Mouse (Mus musculus): ENCODE results near the gene Olfr56. TPM values are rescaled to one million over a fixed set of nuclear protein-coding genes. Genes with fewer than 3 reads are reported as not detected.
"Not testable (repeated sequence)": the region's sequence is repeated elsewhere in the genome, so short reads cannot be mapped to it uniquely, and the experiment has no call there.

The Olfr56 gene
- polyA plus RNA-seq, 1 experiment from 2014 or later, result not detected

GRCm38 (mm10) chr11:49063713-49064469 is 85.2 kb downstream of the Olfr56 start, which contains the start of gene Tgtp2:
Gene Tgtp2 (minus strand): TSS chr11:49064206.
- H3K9me3 ChIP-seq (replicated peaks); H3K36me3 ChIP-seq; ATAC-seq; H3K4me3 ChIP-seq; H3K27me3 ChIP-seq (replicated peaks); H3K27ac ChIP-seq; H3K4me2 ChIP-seq; H3K9ac ChIP-seq; H3K4me1 ChIP-seq: not testable (repeated sequence)
- 56% methylated on average over 5 of the region's 5 CpGs for WGBS (ENCODE audit: insufficient replicate concordance)

DNA sequence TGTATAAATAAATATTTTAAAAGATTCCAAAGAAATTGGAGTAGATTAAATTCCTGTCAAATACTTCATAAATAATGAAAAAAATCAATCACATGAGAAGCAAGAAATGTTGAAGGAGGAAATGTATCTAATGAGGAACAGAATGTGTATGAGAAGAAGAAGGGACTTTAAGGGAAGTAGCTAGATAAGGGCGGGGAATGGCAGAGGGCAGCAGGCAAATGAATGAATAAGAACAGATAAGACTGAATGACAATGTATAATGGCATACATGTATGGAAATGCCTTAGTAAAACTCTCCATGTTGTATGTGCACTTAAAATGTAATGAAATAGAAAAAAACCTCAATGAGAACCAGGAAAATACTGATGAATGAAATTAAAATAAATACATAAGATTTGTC is 89.7 kb downstream of the Olfr56 start:
- no peak overlapping the region for H3K27ac ChIP-seq
- no peak overlapping the region for H3K4me3 ChIP-seq
- H3K9ac ChIP-seq, result no peak overlapping the region
- H3K9me3 ChIP-seq (replicated peaks), result no peaks in the 10 kb centered on the region
- no peaks in the 10 kb centered on the region for H3K27me3 ChIP-seq (replicated peaks)
- no peaks in the 10 kb centered on the region for H3K36me3 ChIP-seq
- no peak for ATAC-seq
- no peak overlapping the region for H3K4me2 ChIP-seq
- H3K4me1 ChIP-seq, result 0 out of 2 replicates have a peak, but pooled peaks cover 2% of the 10 kb centered on the region
- 37% methylated on average over 1 of the region's 1 CpGs for WGBS (ENCODE audit: insufficient replicate concordance)

DNA sequence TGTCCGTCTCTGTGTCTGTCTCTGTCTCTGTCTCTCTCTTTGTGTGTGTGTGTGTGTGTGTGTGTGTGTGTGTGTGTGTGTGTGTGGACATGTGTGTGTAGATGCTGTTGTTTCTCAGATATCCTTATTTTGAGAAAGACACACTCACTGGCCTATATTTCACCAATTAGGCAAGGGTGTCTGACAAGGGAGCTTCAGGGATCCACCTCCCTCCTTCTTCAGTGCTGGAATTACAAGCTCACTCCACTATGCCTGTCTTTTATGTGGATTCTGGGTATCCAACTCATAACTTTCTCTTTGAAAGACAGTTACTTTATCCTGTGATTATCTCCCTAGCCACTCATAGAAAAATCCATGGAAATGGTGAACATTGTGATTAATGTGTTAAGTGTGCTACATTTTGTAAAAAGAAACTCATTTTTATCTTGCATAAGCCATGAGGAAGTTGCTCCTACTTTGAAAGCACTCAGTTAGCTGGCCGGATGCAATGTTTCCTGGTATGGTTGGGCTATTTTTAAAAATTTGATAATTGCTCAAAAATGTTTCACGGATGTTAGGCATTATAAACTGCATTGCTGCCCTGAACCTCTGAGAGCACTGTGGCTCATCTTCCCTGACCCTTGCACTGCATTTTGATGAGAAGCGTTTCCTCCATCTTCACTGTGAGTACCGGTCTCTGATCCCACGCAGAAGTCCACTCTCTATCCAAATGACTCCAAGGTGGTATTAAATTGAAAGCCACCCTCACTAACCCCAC is 97.5 kb downstream of the Olfr56 start, which contains the start of gene Ifi47:
Ifi47 (plus strand) TSS at position 587 of the 757 bp plus-strand sequence.
- peaks cover 21% of the 10 kb centered on the region for H3K4me1 ChIP-seq
- WGBS (ENCODE audit: insufficient replicate concordance), result 27% methylated on average over 6 of the region's 6 CpGs
- peak within 1 kb of the TSS; percentile 63 for H3K27ac ChIP-seq
- not testable (repeated sequence) for H3K4me3 ChIP-seq; H3K9me3 ChIP-seq (replicated peaks); H3K27me3 ChIP-seq (replicated peaks); H3K9ac ChIP-seq; H3K36me3 ChIP-seq
- peak within 1 kb of the TSS; percentile 20; the same call in 1 of the 2 replicates for H3K4me2 ChIP-seq
- 0 out of 2 replicates have a peak, but pooled peaks have one; percentile 37 for ATAC-seq

DNA sequence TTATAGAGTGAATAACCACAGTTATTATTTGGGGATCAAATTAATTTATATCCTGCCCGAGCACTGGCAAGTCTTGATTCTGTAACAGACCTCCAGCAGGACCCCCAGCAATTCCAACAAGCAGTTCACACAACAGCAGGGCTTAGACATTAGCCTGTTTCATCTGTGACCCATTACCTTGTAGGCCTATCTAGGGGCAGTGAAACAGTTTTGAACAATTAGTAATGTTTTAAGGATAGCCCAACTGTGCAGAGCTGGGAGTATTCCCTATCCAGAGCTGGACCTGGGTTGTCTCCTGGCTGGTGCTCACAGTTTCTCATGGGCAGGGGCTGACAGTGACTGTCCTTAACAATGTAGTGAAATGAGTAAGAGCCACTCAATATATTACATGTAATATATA is 98.3 kb downstream of the Olfr56 start:
- Histone ChIP-seq H3K9me3 (replicated peaks) (no peaks in the 10 kb centered on the region), H3K4me1 (peaks cover 30% of the 10 kb centered on the region), H3K4me2 (no peak overlapping the region), H3K36me3 (no peaks in the 10 kb centered on the region), H3K4me3 (no peak overlapping the region), H3K9ac (no peak overlapping the region), H3K27ac (peak overlapping the region; percentile 63; the same call in 1 of the 2 replicates), H3K27me3 (replicated peaks) (no peaks in the 10 kb centered on the region)
- ATAC-seq, result no peak
- WGBS (ENCODE audit: insufficient replicate concordance), result 48% methylated on average over 1 of the region's 1 CpGs

DNA sequence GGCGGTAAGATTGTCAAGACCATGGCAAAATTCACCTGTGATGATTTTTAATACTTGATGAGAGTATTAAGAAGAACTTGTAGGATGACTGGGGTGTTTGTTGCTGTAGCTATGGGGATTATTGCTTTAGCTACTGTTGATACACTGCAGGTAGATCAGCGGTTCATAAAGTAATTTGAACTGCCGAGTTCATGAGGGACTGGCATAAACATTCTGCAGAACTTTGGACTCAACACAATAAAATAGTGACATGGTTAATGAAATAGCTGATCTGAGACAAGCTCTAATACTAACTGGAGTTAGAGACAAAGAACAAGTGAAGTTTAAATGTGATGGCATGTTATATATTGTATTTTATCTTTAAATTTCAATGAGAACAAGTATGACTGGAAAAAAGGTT is 100.0 kb downstream of the Olfr56 start:
- WGBS (ENCODE audit: insufficient replicate concordance), result 78% methylated on average over 3 of the region's 3 CpGs
- ATAC-seq, result no peak
- Histone ChIP-seq H3K4me2 (no peak overlapping the region), H3K9me3 (replicated peaks) (no peaks in the 10 kb centered on the region), H3K4me3 (no peak overlapping the region), H3K36me3 (no peaks in the 10 kb centered on the region), H3K9ac (no peak overlapping the region), H3K27me3 (replicated peaks) (no peaks in the 10 kb centered on the region), H3K27ac (no peak overlapping the region), H3K4me1 (peaks cover 44% of the 10 kb centered on the region)

GRCm38 (mm10) chr11:49080636-49081035 is 101.9 kb downstream of the Olfr56 start:
- WGBS (ENCODE audit: insufficient replicate concordance), result 41% methylated on average over 1 of the region's 1 CpGs
- no peaks in the 10 kb centered on the region for H3K36me3 ChIP-seq
- no peak for ATAC-seq
- no peak overlapping the region for H3K27ac ChIP-seq
- H3K9me3 ChIP-seq (replicated peaks), result no peaks in the 10 kb centered on the region
- H3K9ac ChIP-seq, result 0 out of 2 replicates have a peak overlapping the region, but pooled peaks have one; percentile 12
- H3K4me2 ChIP-seq, result no peak overlapping the region
- no peak overlapping the region for H3K4me3 ChIP-seq
- H3K27me3 ChIP-seq (replicated peaks), result no peaks in the 10 kb centered on the region
- H3K4me1 ChIP-seq, result peaks cover 61% of the 10 kb centered on the region

DNA sequence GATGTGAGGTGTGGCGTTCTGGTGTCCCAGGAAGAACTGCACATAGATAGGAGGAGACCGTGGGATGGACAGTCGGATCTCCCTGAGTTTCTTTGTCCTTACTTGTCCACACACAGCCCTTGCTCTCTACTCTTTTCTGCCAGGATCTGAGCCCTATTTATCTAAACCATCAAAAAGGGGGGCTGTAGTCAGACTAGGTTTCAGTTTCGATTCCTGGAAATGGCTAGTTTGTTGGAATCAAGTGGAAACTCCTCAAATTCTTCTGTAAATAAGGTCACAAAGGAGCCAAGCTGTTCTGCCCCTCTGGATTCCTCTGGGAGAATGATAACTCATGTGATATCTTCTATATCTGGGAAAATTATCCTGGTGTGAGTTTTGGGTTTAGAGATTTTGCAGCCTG is 102.7 kb downstream of the Olfr56 start:
- H3K27me3 ChIP-seq (replicated peaks), result no peaks in the 10 kb centered on the region
- no peak overlapping the region for H3K27ac ChIP-seq
- peaks cover 64% of the 10 kb centered on the region for H3K4me1 ChIP-seq
- no peaks in the 10 kb centered on the region for H3K36me3 ChIP-seq
- no peak overlapping the region for H3K4me3 ChIP-seq
- H3K9ac ChIP-seq, result no peak overlapping the region
- WGBS (ENCODE audit: insufficient replicate concordance), result 64% methylated on average over 4 of the region's 4 CpGs
- peak overlapping the region; percentile 33 for H3K4me2 ChIP-seq
- no peaks in the 10 kb centered on the region for H3K9me3 ChIP-seq (replicated peaks)
- no peak for ATAC-seq

- ATAC-seq, result no peak
- Histone ChIP-seq H3K4me2 (peak overlapping the region; percentile 33), H3K4me3 (no peak overlapping the region), H3K9me3 (replicated peaks) (no peaks in the 10 kb centered on the region), H3K27ac (no peak overlapping the region), H3K36me3 (no peaks in the 10 kb centered on the region), H3K4me1 (peaks cover 65% of the 10 kb centered on the region), H3K27me3 (replicated peaks) (no peaks in the 10 kb centered on the region), H3K9ac (no peak overlapping the region)
- 68% methylated on average over 3 of the region's 3 CpGs for WGBS (ENCODE audit: insufficient replicate concordance)
Measured at GRCm38 (mm10) chr11:49081886-49082285, 103.2 kb downstream of the Olfr56 start.

- ATAC-seq, result no peak
- peak overlapping the region; percentile 94 for H3K27ac ChIP-seq
- no peak overlapping the region for H3K9ac ChIP-seq
- no peak overlapping the region for H3K4me2 ChIP-seq
- H3K4me3 ChIP-seq, result no peak overlapping the region
- H3K27me3 ChIP-seq (replicated peaks), result no peaks in the 10 kb centered on the region
- H3K9me3 ChIP-seq (replicated peaks), result no peaks in the 10 kb centered on the region
- H3K4me1 ChIP-seq, result peaks cover 77% of the 10 kb centered on the region
- 83% methylated on average over 1 of the region's 1 CpGs for WGBS (ENCODE audit: insufficient replicate concordance)
- H3K36me3 ChIP-seq, result no peaks in the 10 kb centered on the region
Measured at GRCm38 (mm10) chr11:49083146-49083545, 104.5 kb downstream of the Olfr56 start.

DNA sequence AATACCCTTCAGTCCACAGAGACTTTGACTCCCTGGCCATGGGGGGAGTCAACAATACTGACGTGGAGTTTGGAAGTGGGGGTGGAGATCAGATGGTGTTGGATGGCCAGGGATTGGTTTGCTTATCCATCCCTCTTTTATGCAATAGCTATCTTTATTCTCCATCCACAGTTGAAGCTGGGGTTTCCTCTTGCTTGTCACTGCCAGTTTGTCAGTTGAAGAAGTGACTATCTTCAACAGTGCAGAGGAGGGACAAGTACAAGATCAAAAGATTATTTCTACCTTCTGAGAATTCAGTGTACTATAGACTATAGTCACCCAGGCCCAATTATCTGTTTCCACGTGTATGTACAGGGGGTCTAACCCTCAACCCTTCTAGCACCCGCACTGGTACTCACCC is 105.1 kb downstream of the Olfr56 start:
- Histone ChIP-seq H3K4me1 (peaks cover 84% of the 10 kb centered on the region), H3K27ac (peak overlapping the region; percentile 94), H3K36me3 (no peaks in the 10 kb centered on the region), H3K9me3 (replicated peaks) (no peaks in the 10 kb centered on the region), H3K9ac (peak overlapping the region; percentile 32; the same call in 1 of the 2 replicates), H3K27me3 (replicated peaks) (no peaks in the 10 kb centered on the region), H3K4me2 (peak overlapping the region; percentile 28; the same call in 1 of the 2 replicates), H3K4me3 (no peak overlapping the region)
- WGBS (ENCODE audit: insufficient replicate concordance), result 18% methylated on average over 3 of the region's 3 CpGs
- ATAC-seq, result peak; percentile 51

DNA sequence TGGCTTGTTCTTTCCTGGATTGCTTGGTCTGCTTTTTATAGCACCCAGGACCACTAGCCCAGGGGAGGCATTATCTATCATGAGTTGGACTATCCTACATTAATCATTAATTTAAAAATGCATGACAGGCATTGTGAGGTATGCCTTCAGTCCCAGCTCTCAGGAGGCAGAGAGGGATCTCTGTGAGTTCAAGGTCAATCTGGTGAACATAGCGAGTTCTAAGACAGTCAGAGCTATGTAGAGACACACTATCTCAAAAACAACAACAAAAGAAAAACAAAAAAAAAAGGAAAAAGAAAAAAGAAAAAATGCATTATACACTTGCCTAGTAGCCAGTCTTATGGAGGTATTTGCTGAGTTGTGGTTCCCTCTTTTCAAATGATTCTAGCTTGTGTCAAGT is 105.7 kb downstream of the Olfr56 start:
- Histone ChIP-seq H3K27me3 (replicated peaks) (no peaks in the 10 kb centered on the region), H3K4me1 (peaks cover 90% of the 10 kb centered on the region), H3K36me3 (no peaks in the 10 kb centered on the region), H3K9me3 (replicated peaks) (no peaks in the 10 kb centered on the region), H3K9ac (peak overlapping the region; percentile 32), H3K4me3 (no peak overlapping the region), H3K4me2 (peak overlapping the region; percentile 32), H3K27ac (peak overlapping the region; percentile 94)
- WGBS (ENCODE audit: insufficient replicate concordance), result 44% methylated on average over 1 of the region's 1 CpGs
- ATAC-seq, result no peak

- H3K4me1 ChIP-seq, result peaks cover 93% of the 10 kb centered on the region
Measured at GRCm38 (mm10) chr11:49084875-49085274, 106.2 kb downstream of the Olfr56 start.

More at GRCm38 (mm10) chr11:49084875-49085274, 106.2 kb downstream of the Olfr56 start:
- H3K27me3 ChIP-seq (replicated peaks), result no peaks in the 10 kb centered on the region
- no peaks in the 10 kb centered on the region for H3K36me3 ChIP-seq
- WGBS (ENCODE audit: insufficient replicate concordance), result 23% methylated on average over 3 of the region's 3 CpGs
- peak overlapping the region; percentile 32; the same call in 1 of the 2 replicates for H3K9ac ChIP-seq
- no peak overlapping the region for H3K4me3 ChIP-seq
- no peak for ATAC-seq
- peak overlapping the region; percentile 94 for H3K27ac ChIP-seq
- H3K4me2 ChIP-seq, result peak overlapping the region; percentile 32
- no peaks in the 10 kb centered on the region for H3K9me3 ChIP-seq (replicated peaks)

All from liver, embryonic 12.5 days (tissue).